Mouse (Mus musculus): ENCODE measurements around the gene Wbp1l.

Gene Wbp1l

GRCm38 (mm10) chr19:46599375-46600256 is 732 bp downstream of the Wbp1l start:
- peak in 1 of 2 experiments; percentile 39 for DNase-seq

- peak in 1 of 2 experiments; percentile 38 for DNase-seq
Measured at GRCm38 (mm10) chr19:46600371-46600770, 1.5 kb downstream of the Wbp1l start.

GRCm38 (mm10) chr19:46601491-46601890 is 2.6 kb downstream of the Wbp1l start:
- peak; percentile 72 to 85 for DNase-seq

- DNase-seq, result no peak
Measured at GRCm38 (mm10) chr19:46602406-46602805, 3.5 kb downstream of the Wbp1l start.

GRCm38 (mm10) chr19:46606718-46607117 is 7.8 kb downstream of the Wbp1l start:
- DNase-seq, result no peak

GRCm38 (mm10) chr19:46607424-46607823 is 8.5 kb downstream of the Wbp1l start:
- DNase-seq, result peak in 1 of 2 experiments; percentile 56

GRCm38 (mm10) chr19:46608158-46608557 is 9.3 kb downstream of the Wbp1l start:
- no peak for DNase-seq

GRCm38 (mm10) chr19:46616378-46616777 is 17.5 kb downstream of the Wbp1l start:
- no peak for DNase-seq

- DNase-seq, result no peak
Measured at GRCm38 (mm10) chr19:46617361-46617760, 18.5 kb downstream of the Wbp1l start.

GRCm38 (mm10) chr19:46618322-46618721 is 19.4 kb downstream of the Wbp1l start:
- no peak for DNase-seq

- DNase-seq, result peak in 1 of 2 experiments; percentile 33
Measured at GRCm38 (mm10) chr19:46619001-46619400, 20.1 kb downstream of the Wbp1l start.

- no peak for DNase-seq
Measured at GRCm38 (mm10) chr19:46619518-46619917, 20.6 kb downstream of the Wbp1l start.

GRCm38 (mm10) chr19:46620016-46620808 is 21.3 kb downstream of the Wbp1l start:
- no peak for DNase-seq

- no peak for DNase-seq
Measured at GRCm38 (mm10) chr19:46621236-46622183, 22.6 kb downstream of the Wbp1l start.

- DNase-seq, result no peak
Measured at GRCm38 (mm10) chr19:46622659-46623193, 23.8 kb downstream of the Wbp1l start.

- no peak for DNase-seq
Measured at GRCm38 (mm10) chr19:46623194-46623667, 24.3 kb downstream of the Wbp1l start.

- DNase-seq, result peak; percentile 48 to 76
Measured at GRCm38 (mm10) chr19:46623790-46624772, 25.2 kb downstream of the Wbp1l start.

GRCm38 (mm10) chr19:46625015-46625414 is 26.1 kb downstream of the Wbp1l start:
- no peak for DNase-seq

- no peak for DNase-seq
Measured at GRCm38 (mm10) chr19:46625519-46625918, 26.6 kb downstream of the Wbp1l start.

- no peak for DNase-seq
Measured at GRCm38 (mm10) chr19:46628403-46628802, 29.5 kb downstream of the Wbp1l start.

GRCm38 (mm10) chr19:46629807-46630206 is 30.9 kb downstream of the Wbp1l start:
- DNase-seq, result no peak
